Mouse (Mus musculus): ENCODE data around the gene Ctc1. TPM values are rescaled to one million over a fixed set of nuclear protein-coding genes. Genes with fewer than 3 reads are reported as not detected.
"Not testable (repeated sequence)": the region's sequence is repeated elsewhere in the genome, so short reads cannot be mapped to it uniquely, and the experiment has no call there.

Gene Ctc1
- polyA plus RNA-seq, 2 experiments, result 15.2 to 21.9 TPM

GRCm38 (mm10) chr11:68993122-68993521 is 22.6 kb upstream of the Ctc1 start:
- Histone ChIP-seq H3K9ac (replicated peaks) (no peak overlapping the region), H3K4me2 (ENCODE audit: low read depth) (no peak overlapping the region), H3K4me3 (ENCODE audit: insufficient read depth in 1 of 2, low read depth in 2 of 2, low read length in 2 of 2) (no peak overlapping the region), H3K27ac (no peak overlapping the region), H3K27me3 (ENCODE audit: control insufficient read depth, insufficient read depth, low read length) (no peaks in the 10 kb centered on the region), H3K4me1 (replicated peaks; ENCODE audit: control insufficient read depth in 2 of 2, insufficient read depth in 2 of 2, low read length in 1 of 2) (no peaks in the 10 kb centered on the region), H3K36me3 (replicated peaks; ENCODE audit: control insufficient read depth, insufficient read depth, low read depth) (peaks cover 59% of the 10 kb centered on the region), H3K9me3 (ENCODE audit: control insufficient read depth, low read length) (no peaks in the 10 kb centered on the region)
- no peak for TF ChIP-seq CTCF (IDR thresholded peaks at IDR 0.05; ENCODE audit: low read depth)
- TF ChIP-seq EP300 (IDR thresholded peaks at IDR 0.05; ENCODE audit: low read depth), result no peak
- ATAC-seq (ENCODE audit: insufficient read depth) (no peak), DNase-seq (ENCODE audit: low read depth in 3 of 3, low spot score in 3 of 3) (no peak)
- 80% methylated on average over 7 of the region's 7 CpGs for WGBS (ENCODE audit: insufficient replicate concordance)

DNA sequence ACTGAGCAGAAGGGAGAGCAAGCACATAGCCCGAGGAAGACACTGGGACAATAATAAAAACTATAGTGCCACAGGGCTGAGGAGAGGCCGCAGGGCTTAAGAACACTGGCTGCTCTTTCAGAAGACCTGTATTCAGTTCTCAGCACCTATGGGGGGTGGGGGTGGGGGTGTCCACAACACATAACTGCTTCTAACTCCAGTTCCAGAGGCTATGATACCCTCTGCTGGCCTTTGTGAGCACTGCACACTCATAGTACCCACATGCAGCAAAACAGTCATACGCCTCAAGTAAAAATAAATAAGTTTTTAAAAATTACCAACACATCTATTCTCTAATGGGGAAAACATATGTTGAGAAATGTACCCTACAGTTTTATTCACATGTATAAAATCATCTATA is 21.3 kb upstream of the Ctc1 start:
- no peak overlapping the region for H3K9ac ChIP-seq (replicated peaks)
- TF ChIP-seq EP300 (IDR thresholded peaks at IDR 0.05; ENCODE audit: low read depth), result no peak
- peak; percentile 48 for TF ChIP-seq CTCF (IDR thresholded peaks at IDR 0.05; ENCODE audit: low read depth)
- 92% methylated on average over 3 of the region's 3 CpGs for WGBS (ENCODE audit: insufficient replicate concordance)
- ATAC-seq (ENCODE audit: insufficient read depth) (no peak), DNase-seq (ENCODE audit: low read depth in 3 of 3, low spot score in 3 of 3) (no peak)
- no peak overlapping the region for H3K4me2 ChIP-seq (ENCODE audit: low read depth)
- H3K4me1 ChIP-seq (replicated peaks; ENCODE audit: control insufficient read depth in 2 of 2, insufficient read depth in 2 of 2, low read length in 1 of 2), result no peaks in the 10 kb centered on the region
- no peak overlapping the region for H3K27ac ChIP-seq
- no peaks in the 10 kb centered on the region for H3K27me3 ChIP-seq (ENCODE audit: control insufficient read depth, insufficient read depth, low read length)
- H3K9me3 ChIP-seq (ENCODE audit: control insufficient read depth, low read length), result no peaks in the 10 kb centered on the region
- no peak overlapping the region for H3K4me3 ChIP-seq (ENCODE audit: insufficient read depth in 1 of 2, low read depth in 2 of 2, low read length in 2 of 2)
- peaks cover 64% of the 10 kb centered on the region for H3K36me3 ChIP-seq (replicated peaks; ENCODE audit: control insufficient read depth, insufficient read depth, low read depth)

- H3K27ac ChIP-seq, result no peak overlapping the region
- peaks cover 77% of the 10 kb centered on the region for H3K36me3 ChIP-seq (replicated peaks; ENCODE audit: control insufficient read depth, insufficient read depth, low read depth)
- H3K4me1 ChIP-seq (replicated peaks; ENCODE audit: control insufficient read depth in 2 of 2, insufficient read depth in 2 of 2, low read length in 1 of 2), result no peaks in the 10 kb centered on the region
- H3K9me3 ChIP-seq (ENCODE audit: control insufficient read depth, low read length), result no peaks in the 10 kb centered on the region
- no peaks in the 10 kb centered on the region for H3K27me3 ChIP-seq (ENCODE audit: control insufficient read depth, insufficient read depth, low read length)
- DNase-seq (ENCODE audit: low read depth in 3 of 3, low spot score in 3 of 3) (no peak), ATAC-seq (ENCODE audit: insufficient read depth) (no peak)
- WGBS (ENCODE audit: insufficient replicate concordance), result 58% methylated on average over 4 of the region's 4 CpGs
- no peak overlapping the region for H3K9ac ChIP-seq (replicated peaks)
- TF ChIP-seq EP300 (IDR thresholded peaks at IDR 0.05; ENCODE audit: low read depth) (no peak), CTCF (IDR thresholded peaks at IDR 0.05; ENCODE audit: low read depth) (no peak)
- H3K4me2 ChIP-seq (ENCODE audit: low read depth), result no peak overlapping the region
- H3K4me3 ChIP-seq (ENCODE audit: insufficient read depth in 1 of 2, low read depth in 2 of 2, low read length in 2 of 2), result no peak overlapping the region
These were observed 18.6 kb upstream of the Ctc1 start for GRCm38 (mm10) chr11:68997080-68997479.

DNA sequence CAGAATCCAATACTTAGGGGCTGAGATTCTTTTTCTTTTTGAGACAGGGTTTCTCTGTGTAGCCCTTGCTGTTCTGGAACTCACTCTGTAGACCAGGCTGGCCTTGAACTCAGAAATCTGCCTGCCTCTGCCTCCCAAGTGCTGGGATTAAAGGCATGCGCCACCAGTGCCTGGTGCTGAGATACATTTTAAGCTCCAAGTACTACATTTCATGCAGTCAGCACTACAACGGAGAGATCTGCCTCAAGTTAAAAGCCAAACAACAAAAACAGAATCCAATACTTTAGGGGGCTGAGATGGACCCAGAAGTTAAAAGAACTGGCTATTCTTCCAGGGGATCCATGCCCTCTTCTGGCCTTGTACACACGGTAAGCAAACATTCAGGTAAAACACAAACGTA is 12.9 kb upstream of the Ctc1 start:
- WGBS (ENCODE audit: insufficient replicate concordance), result 82% methylated on average over 4 of the region's 4 CpGs
- not testable (repeated sequence) for H3K9me3 ChIP-seq (ENCODE audit: control insufficient read depth, low read length); DNase-seq (ENCODE audit: low read depth in 3 of 3, low spot score in 3 of 3); H3K27ac ChIP-seq; H3K27me3 ChIP-seq (ENCODE audit: control insufficient read depth, insufficient read depth, low read length); H3K4me3 ChIP-seq (ENCODE audit: insufficient read depth in 1 of 2, low read depth in 2 of 2, low read length in 2 of 2); ATAC-seq (ENCODE audit: insufficient read depth); H3K4me2 ChIP-seq (ENCODE audit: low read depth); H3K9ac ChIP-seq (replicated peaks)
- H3K4me1 ChIP-seq (replicated peaks; ENCODE audit: control insufficient read depth in 2 of 2, insufficient read depth in 2 of 2, low read length in 1 of 2), result peaks cover 18 to 25% of the 10 kb centered on the region in 2 experiments
- peaks cover 52% of the 10 kb centered on the region for H3K36me3 ChIP-seq (replicated peaks; ENCODE audit: control insufficient read depth, insufficient read depth, low read depth)

DNA sequence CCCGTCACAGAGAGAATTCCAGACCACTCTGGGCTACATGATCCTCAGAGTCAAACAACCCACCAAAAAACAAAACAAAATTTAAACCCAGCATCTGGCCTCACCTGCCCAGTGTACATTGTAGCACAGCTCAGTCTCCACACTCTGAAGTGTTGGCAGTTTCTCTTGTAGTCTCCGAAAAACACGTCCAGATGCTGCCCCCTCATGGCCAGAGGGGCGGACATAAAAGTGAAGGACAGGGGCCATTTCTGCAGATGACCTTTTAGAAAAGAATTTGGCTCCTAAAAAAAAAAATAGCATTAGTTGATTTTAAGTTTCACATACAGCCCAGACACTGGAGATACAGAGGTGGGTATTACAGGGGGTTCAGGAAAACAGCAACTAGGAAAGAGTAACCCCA is 12.1 kb upstream of the Ctc1 start:
- Histone ChIP-seq H3K9me3 (ENCODE audit: control insufficient read depth, low read length) (no peaks in the 10 kb centered on the region), H3K27ac (no peak overlapping the region), H3K36me3 (replicated peaks; ENCODE audit: control insufficient read depth, insufficient read depth, low read depth) (peaks cover 44% of the 10 kb centered on the region), H3K9ac (replicated peaks) (no peak overlapping the region), H3K4me2 (ENCODE audit: low read depth) (no peak overlapping the region), H3K4me1 (replicated peaks; ENCODE audit: control insufficient read depth in 2 of 2, insufficient read depth in 2 of 2, low read length in 1 of 2) (peaks cover 18 to 27% of the 10 kb centered on the region in 2 experiments), H3K27me3 (ENCODE audit: control insufficient read depth, insufficient read depth, low read length) (no peaks in the 10 kb centered on the region), H3K4me3 (ENCODE audit: insufficient read depth in 1 of 2, low read depth in 2 of 2, low read length in 2 of 2) (no peak overlapping the region)
- WGBS (ENCODE audit: insufficient replicate concordance), result 70% methylated on average over 4 of the region's 4 CpGs
- no peak for DNase-seq (ENCODE audit: low read depth in 3 of 3, low spot score in 3 of 3)
- TF ChIP-seq CTCF (IDR thresholded peaks at IDR 0.05; ENCODE audit: low read depth) (no peak), EP300 (IDR thresholded peaks at IDR 0.05; ENCODE audit: low read depth) (no peak)
- ATAC-seq (ENCODE audit: insufficient read depth), result no peak
